Mouse (Mus musculus) colon, adult 2 months (tissue): Measurements from ENCODE around the gene Mybl2. TPM values are rescaled to one million over a fixed set of nuclear protein-coding genes. Genes with fewer than 3 reads are reported as not detected.

Experiments used
- polyA plus RNA-seq: library from polyadenylated mRNA; depleted of rRNA; stranded (reverse); fragments of >200 nt; gene quantifications from 2 replicates; pipeline ENCODE4 v1.2.3, GENCODE M21; 2012; rRNA removed

Gene Mybl2
- polyA plus RNA-seq: 4.4 and 4.7 TPM in 2 replicates

GRCm38 (mm10) chr2:163054335-163054840 lies at the start of gene Mybl2:
Mybl2 (plus strand) TSS chr2:163054687.

GRCm38 (mm10) chr2:163016916-163017743 lies 37.4 kb upstream of the Mybl2 start, which contains the start of gene Ift52:
Ift52 (plus strand) TSS chr2:163017354.

GRCm38 (mm10) chr2:163087728-163088127 lies 33.2 kb downstream of the Mybl2 start, which contains the start of gene Gtsf1l:
Gtsf1l (minus strand) TSS chr2:163087855.

Other genes starting within 250 kb of the Mybl2 start
- gene Srsf6, start 123.2 kb upstream of the Mybl2 start, polyA plus RNA-seq: 99.4 and 119 TPM in 2 replicates
- gene L3mbtl1, start 111.2 kb upstream of the Mybl2 start, polyA plus RNA-seq: 0.09 and 0.15 TPM in 2 replicates
- gene Sgk2, start 67.4 kb upstream of the Mybl2 start, polyA plus RNA-seq: 16.2 and 27.7 TPM in 2 replicates
- gene Ift52, start 37.3 kb upstream of the Mybl2 start, polyA plus RNA-seq: 14.6 and 16.8 TPM in 2 replicates
- gene Gtsf1l, start 33.2 kb downstream of the Mybl2 start, polyA plus RNA-seq: not detected in 2 replicates
- gene Tox2, start 148.4 kb downstream of the Mybl2 start, polyA plus RNA-seq: 6.3 and 6.4 TPM in 2 replicates